In the genomic region with DNA sequence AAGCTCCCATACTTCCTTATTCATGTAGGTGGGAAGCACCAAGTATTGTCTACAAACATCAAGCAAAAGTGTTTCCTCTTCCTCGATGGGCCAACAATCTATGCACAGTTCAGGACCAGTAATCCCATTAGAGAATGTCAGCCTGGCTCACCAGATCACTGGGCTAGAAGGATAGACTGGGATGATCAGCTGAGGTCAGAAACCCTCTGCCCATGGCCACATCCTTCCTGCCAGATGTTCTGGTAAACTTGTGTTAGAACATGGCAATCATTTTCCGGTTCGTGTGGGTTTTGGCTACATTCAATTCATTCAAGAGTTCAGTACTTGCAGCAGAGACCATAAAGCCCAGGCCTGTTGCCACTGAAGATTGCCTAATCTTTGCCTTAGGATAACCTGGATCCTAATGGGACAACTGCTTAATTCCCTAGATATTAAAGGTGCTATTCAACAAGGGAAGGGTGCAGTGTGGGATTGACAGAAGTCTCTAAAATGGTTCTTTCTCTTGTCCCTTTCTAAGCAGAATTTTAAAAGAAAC, we compare ENCODE assay signal across 15 mouse cellular contexts. TPM values are rescaled to one million over a fixed set of nuclear protein-coding genes. Genes with fewer than 3 reads are reported as not detected.
"Had no signal": no experiment of that assay in that cellular context is flagged by ENCODE, and none has a peak within 500 bp of the region (broad histone marks: within the 10 kb centered on the region; RNA-seq: fewer than 3 reads in every experiment).

No protein-coding gene starts in this region.

- H3K27me3 ChIP-seq: limb, embryonic 12.5 days; liver, embryonic 13.5 days; neural tube, embryonic 13.5 days; stomach, embryonic 15.5 days had no signal

- H3K4me3 ChIP-seq: limb, embryonic 12.5 days; liver, embryonic 13.5 days; neural tube, embryonic 13.5 days; stomach, embryonic 15.5 days had no signal

- H3K27ac ChIP-seq: limb, embryonic 12.5 days; liver, embryonic 13.5 days; neural tube, embryonic 13.5 days; stomach, embryonic 15.5 days had no signal

- H3K36me3 ChIP-seq: limb, embryonic 12.5 days; liver, embryonic 13.5 days; neural tube, embryonic 13.5 days; stomach, embryonic 15.5 days had no signal

- H3K9me3 ChIP-seq: limb, embryonic 12.5 days; liver, embryonic 13.5 days; neural tube, embryonic 13.5 days; stomach, embryonic 15.5 days had no signal

- H3K4me1 ChIP-seq: liver, embryonic 13.5 days; stomach, embryonic 15.5 days had no signal

- H3K4me2 ChIP-seq: limb, embryonic 12.5 days; liver, embryonic 13.5 days; neural tube, embryonic 13.5 days; stomach, embryonic 15.5 days had no signal

- DNase-seq: kidney, adult 11 months; kidney, adult 9 months; kidney, postnatal 14 days; layer of hippocampus, adult 9-11 months; layer of hippocampus, postnatal 36 days; liver; liver, embryonic 13.5 days; lung, adult 18-20 months; midbrain, embryonic 14.5 days; right cerebral cortex, postnatal 14 days; thymus, postnatal 25 days had no signal

- H3K9ac ChIP-seq: limb, embryonic 12.5 days; liver, embryonic 13.5 days; neural tube, embryonic 13.5 days; stomach, embryonic 15.5 days had no signal

RNA-seq across cellular contexts. Expression of gene Lamc2, which starts 11.1 kb away (rescaled TPM):
- total RNA-seq: monocyte, adult 5-6 weeks had no signal
